Mouse (Mus musculus) bone marrow, adult 2 months (tissue): ENCODE measurements around the gene Nop2.

Experiments
- CTCF ChIP-seq: fragments of 200-500 bp; IDR thresholded peaks from 2 replicates; pipeline ENCODE4 v1.5.1; 2011; ENCODE audit warnings: low read length, control low read depth; ENCODE audit not compliant: control insufficient read depth, insufficient read depth
- POLR2A ChIP-seq: fragments of 200-500 bp; IDR thresholded peaks from 2 replicates; pipeline ENCODE4 v1.6.1; 2011; ENCODE audit warnings: low read depth, mild to moderate bottlenecking, control low read depth, low read length, borderline replicate concordance; ENCODE audit not compliant: control insufficient read depth

- TF ChIP-seq CTCF (no peak), POLR2A (no peak)
Observed at GRCm38 (mm10) chr6:125107705-125108104, 24.0 kb upstream of the Nop2 start.
